Mouse (Mus musculus) cerebral cortex, adult 2 months (tissue): ENCODE results near the gene Tmem200b.

Experiments used
- WGBS: fragments of 180-500 bp; shearing (Covaris S2); methylation state at CpG from one replicate; pipeline ENCODE4 v1.1.7; 2018; 5-methylcytosine and 5-hydroxymethylcytosine counted together

The Tmem200b gene

GRCm38 (mm10) chr4:131950657-131951056 is 29.1 kb downstream of the Tmem200b start:
- 80% methylated on average over 8 of the region's 8 CpGs for WGBS

- WGBS: 82% methylated on average over 3 of the region's 3 CpGs
Measured at GRCm38 (mm10) chr4:131957161-131957560, 35.6 kb downstream of the Tmem200b start.

- 91% methylated on average over 2 of the region's 2 CpGs for WGBS
Measured at GRCm38 (mm10) chr4:131968873-131969272, 47.3 kb downstream of the Tmem200b start.

- 82% methylated on average over 7 of the region's 7 CpGs for WGBS
Measured at GRCm38 (mm10) chr4:131970244-131970853, 48.8 kb downstream of the Tmem200b start.
